Mouse (Mus musculus): ENCODE results near the gene Faah. TPM values are rescaled to one million over a fixed set of nuclear protein-coding genes. Genes with fewer than 3 reads are reported as not detected.

The Faah gene
- polyA plus RNA-seq (2015; fragmentation: Nextera tagmentation; extraction: Ambion mirVana): 48.2 and 57.6 TPM in 2 replicates

DNA sequence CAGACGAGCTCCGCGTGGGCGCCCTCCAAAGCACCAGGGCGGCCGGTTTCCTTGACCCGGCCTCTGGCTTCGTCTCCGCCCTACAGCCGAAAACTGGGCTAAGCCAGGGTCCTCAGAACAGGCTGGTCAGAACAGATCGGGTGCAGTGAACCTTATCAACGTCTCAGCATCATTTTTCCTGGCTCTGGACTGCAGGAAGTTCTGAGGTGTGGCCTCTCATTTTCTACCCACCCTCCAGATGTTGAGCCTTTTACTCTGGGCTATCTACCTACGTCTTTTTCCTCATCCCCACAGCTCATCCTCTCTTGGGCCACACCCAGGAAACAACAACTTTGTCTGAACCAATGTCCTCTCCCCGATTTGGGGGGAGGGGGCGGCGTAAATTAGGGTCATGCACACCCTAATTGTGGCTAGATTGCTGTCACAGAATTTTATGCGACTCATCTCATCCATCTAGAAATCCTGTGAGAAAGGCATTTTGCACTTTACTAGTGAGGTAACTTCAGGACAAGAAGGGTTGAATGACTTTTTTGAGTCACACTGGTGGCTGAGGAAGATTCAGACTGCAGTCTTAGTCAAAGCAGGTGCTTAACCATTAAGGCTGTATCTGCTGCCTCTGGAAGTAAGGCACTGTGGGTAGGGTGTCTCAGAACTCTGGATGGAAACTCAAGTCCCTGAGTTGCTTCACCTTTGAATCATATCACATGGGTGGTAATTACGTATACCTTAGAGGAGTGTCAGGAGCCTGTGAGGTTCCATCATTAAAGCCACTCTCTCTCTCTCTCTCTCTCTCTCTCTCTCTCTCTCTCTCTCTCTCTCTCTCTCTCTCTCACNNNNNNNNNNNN lies at the start of gene Faah:
Gene Faah, minus strand, starts transcription at position 25 of the 845 bp plus-strand sequence.
- H3K36me3 ChIP-seq: no peaks in the 10 kb centered on the region
- peak within 1 kb of the TSS; percentile 76 for H3K27ac ChIP-seq
- no peaks in the 10 kb centered on the region for H3K9me3 ChIP-seq
- peaks cover 17% of the 10 kb centered on the region for H3K27me3 ChIP-seq (replicated peaks)
- peaks cover 6% of the 10 kb centered on the region; the same call in 1 of the 2 replicates for H3K4me1 ChIP-seq (replicated peaks)
- H3K9ac ChIP-seq: peak within 1 kb of the TSS; percentile 67
- 8% methylated on average over 18 of the region's 18 CpGs for WGBS
- peak within 1 kb of the TSS; percentile 96 for H3K4me2 ChIP-seq (replicated peaks)
- ATAC-seq: peak; percentile 48
- peak within 1 kb of the TSS; percentile 61 for H3K4me3 ChIP-seq (replicated peaks)

DNA sequence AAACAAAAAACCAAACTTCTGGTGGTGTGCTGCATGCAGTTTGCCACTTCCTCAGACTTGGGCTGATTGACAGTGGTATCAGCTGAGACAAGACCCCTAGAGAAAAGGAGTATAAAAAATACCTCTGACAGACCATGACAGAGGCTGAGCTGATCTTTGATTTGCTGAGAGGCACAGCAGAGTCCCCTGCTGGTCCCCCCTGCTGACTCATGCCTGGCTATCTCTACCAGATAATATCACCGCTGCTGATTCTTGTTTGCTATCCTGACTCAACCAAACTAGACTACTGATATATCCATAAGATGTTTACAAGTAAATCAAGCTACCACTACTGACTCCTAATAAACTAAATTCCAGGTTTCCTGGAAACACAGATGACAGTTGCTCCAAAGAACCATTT lies 46.1 kb upstream of the Faah start:
- no peak for ATAC-seq
- WGBS: 25% methylated on average over 1 of the region's 1 CpGs

DNA sequence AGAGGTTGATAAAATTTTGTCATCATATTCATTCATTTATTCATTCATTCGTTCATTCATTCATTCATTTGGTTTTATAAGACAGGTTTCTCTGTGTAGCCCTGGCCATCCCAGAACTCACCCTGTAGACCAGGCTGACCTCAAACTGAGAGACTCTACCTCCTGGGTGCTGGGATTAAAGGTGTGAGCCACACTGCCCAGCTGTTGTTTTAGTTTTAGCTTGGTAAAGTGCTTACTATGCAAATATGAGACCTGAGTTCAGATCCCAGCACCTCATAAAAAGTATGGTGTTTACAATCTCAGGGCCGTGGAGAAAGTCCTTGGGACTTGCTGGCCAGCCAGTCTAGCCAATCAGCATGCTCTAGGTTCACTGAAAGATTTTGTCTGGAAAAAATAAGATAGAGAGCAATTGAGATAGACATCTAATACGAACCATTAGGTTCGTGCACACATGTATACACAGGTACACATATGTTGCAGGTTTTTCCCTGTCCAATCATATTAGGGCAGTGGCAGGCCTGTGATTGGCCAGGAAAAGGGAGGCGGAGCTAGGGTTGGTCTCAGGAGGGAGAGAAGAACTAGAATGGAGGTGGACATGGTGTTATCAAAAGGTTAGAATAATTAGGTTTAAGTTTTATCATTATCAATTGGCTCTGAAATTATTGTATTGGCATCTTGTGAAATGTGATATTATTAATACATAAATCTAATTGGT lies 41.4 kb upstream of the Faah start:
- Histone ChIP-seq H3K36me3 (no peaks in the 10 kb centered on the region), H3K27ac (no peak overlapping the region), H3K4me3 (replicated peaks) (no peak overlapping the region), H3K4me2 (replicated peaks) (no peak overlapping the region), H3K9me3 (no peaks in the 10 kb centered on the region), H3K4me1 (replicated peaks) (no peaks in the 10 kb centered on the region), H3K27me3 (replicated peaks) (no peaks in the 10 kb centered on the region), H3K9ac (no peak overlapping the region)
- ATAC-seq: no peak
- 77% methylated on average over 5 of the region's 5 CpGs for WGBS

More for the DNA sequence above, 46.1 kb upstream of the Faah start:
- Histone ChIP-seq H3K9ac (no peak overlapping the region), H3K27ac (no peak overlapping the region), H3K4me2 (replicated peaks) (no peak overlapping the region), H3K9me3 (no peaks in the 10 kb centered on the region), H3K4me3 (replicated peaks) (no peak overlapping the region), H3K36me3 (peaks cover 10% of the 10 kb centered on the region; the same call in 1 of the 2 replicates), H3K4me1 (replicated peaks) (no peaks in the 10 kb centered on the region), H3K27me3 (replicated peaks) (no peaks in the 10 kb centered on the region)

DNA sequence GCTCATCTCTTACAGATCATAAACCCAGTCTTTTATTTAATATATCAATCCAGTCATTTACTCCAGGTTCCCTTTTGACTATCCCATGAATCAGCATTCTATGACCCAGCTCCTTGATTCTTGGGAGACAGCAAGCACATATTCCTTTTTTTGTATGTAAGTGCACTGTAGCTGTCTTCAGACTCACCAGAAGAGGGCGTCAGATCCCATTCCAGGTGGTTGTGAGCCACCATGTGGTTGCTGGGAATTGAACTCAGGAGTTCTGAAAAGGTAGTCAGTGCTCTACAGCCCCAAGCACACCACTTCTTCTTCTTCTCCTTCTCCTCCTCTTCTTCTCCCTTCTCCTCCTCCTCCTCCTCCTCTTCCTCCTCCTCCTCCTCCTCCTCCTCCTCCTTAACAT lies 39.8 kb upstream of the Faah start:
- Histone ChIP-seq H3K27ac (no peak overlapping the region), H3K9ac (no peak overlapping the region), H3K4me2 (replicated peaks) (no peak overlapping the region), H3K4me3 (replicated peaks) (no peak overlapping the region), H3K9me3 (no peaks in the 10 kb centered on the region), H3K36me3 (no peaks in the 10 kb centered on the region), H3K4me1 (replicated peaks) (0 out of 2 replicates have a peak, but pooled peaks cover 3% of the 10 kb centered on the region), H3K27me3 (replicated peaks) (no peaks in the 10 kb centered on the region)
- 4% methylated on average over 1 of the region's 1 CpGs for WGBS
- no peak for ATAC-seq

DNA sequence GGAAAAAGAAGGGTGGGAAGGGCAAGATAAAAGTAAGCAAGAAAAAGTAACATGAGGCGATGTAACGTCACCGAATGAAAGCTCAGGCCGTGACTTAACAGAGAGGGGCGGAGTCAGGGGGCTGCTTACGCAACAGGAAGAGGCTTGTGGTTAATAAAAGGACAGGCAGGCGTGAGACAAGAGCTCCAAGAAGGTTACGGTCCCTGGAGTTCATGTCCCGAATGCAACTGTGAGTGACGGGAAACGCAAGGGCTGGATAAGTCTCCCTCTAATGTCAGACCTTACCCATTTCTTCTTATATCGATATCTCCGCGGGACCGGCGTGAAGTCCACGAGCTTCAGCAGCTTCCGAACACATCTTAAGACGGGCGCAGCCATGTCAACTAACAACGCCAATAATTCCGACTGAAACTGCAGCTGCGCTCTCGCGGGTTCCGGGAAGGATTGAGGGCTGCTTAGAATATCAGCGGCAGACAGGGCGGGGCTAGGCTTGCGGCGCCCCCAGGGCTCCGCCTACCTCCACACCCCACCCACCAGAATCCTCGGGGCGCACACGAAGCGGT lies 35.8 kb upstream of the Faah start, which contains the start of gene Nsun4:
Gene Nsun4, minus strand, starts transcription at position 478 of the 563 bp plus-strand sequence.
- no peaks in the 10 kb centered on the region for H3K9me3 ChIP-seq
- H3K27ac ChIP-seq: peak within 1 kb of the TSS; percentile 92
- H3K9ac ChIP-seq: peak within 1 kb of the TSS; percentile 56
- 0 out of 2 replicates have a peak, but pooled peaks cover 10% of the 10 kb centered on the region for H3K4me1 ChIP-seq (replicated peaks)
- 0 out of 2 replicates have a peak, but pooled peaks cover 3% of the 10 kb centered on the region for H3K36me3 ChIP-seq
- WGBS: under 1% methylated on average over 35 of the region's 35 CpGs
- H3K4me3 ChIP-seq (replicated peaks): peak within 1 kb of the TSS; percentile 58
- no peaks in the 10 kb centered on the region for H3K27me3 ChIP-seq (replicated peaks)
- peak within 1 kb of the TSS; percentile 86 for H3K4me2 ChIP-seq (replicated peaks)
- peak; percentile 96 for ATAC-seq

DNA sequence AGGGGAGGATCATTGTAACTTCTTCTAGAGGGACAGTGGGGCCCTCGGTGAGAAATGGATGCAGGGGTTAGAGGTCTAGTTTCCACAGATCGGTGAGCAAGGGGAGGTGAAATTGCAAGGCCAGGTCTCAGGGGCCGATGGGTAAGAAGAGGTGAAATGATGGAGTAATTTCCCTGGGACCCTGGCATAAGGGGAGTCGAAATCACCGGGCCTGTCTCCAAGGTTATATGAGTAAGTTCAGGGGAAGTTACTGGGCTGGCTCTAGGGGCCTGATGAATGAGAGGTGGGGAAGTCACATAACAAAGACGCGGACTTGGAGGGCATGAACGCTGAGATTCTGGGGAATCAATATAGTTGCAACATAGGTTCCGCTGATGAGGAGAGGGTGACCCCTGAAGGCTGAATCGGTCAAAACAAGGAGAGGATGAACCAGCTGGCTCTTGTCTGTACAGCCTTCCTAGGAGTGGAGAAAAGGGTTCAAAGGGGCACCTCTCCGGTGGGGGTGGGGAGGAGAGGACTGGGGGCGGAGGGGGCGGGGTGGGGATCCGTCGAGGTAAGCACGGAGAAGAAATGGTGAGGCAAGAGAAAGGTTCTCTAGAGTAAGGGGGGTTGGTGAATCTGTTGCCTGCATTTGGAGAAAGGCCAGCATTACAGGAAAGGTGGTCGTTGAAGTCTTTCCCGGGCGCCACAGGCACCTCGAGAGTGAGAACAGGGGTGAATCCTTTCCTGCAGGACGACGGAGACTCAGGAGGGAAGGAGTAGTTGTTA lies 35.0 kb upstream of the Faah start:
- WGBS: 5% methylated on average over 22 of the region's 22 CpGs
- Histone ChIP-seq H3K36me3 (0 out of 2 replicates have a peak, but pooled peaks cover 3% of the 10 kb centered on the region), H3K27me3 (replicated peaks) (no peaks in the 10 kb centered on the region), H3K4me1 (replicated peaks) (0 out of 2 replicates have a peak, but pooled peaks cover 10% of the 10 kb centered on the region), H3K9ac (peak overlapping the region; percentile 56), H3K4me2 (replicated peaks) (peak overlapping the region; percentile 86), H3K27ac (peak overlapping the region; percentile 92), H3K4me3 (replicated peaks) (peak overlapping the region; percentile 58), H3K9me3 (no peaks in the 10 kb centered on the region)
- peak; percentile 59 for ATAC-seq

DNA sequence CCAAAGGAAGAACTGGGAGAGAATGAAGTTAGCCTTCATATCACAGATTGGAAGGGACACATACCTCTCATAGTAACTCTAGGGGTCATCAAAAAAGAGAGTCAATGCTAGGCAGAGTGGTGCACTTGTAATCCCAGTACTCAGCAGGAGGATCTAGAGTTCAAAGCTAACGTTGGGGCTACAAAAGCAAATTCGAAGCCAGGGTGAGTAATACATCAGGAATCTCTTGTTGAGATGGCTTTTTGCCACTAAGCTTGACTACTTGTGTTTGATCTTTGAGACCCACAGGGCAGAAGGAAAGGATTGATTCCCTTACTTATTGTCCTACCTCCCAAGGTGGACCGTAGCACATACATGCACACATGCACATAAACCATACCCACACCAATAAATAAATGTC lies 31.5 kb upstream of the Faah start:
- Histone ChIP-seq H3K9me3 (no peaks in the 10 kb centered on the region), H3K4me1 (replicated peaks) (0 out of 2 replicates have a peak, but pooled peaks cover 10% of the 10 kb centered on the region), H3K4me2 (replicated peaks) (no peak overlapping the region), H3K36me3 (0 out of 2 replicates have a peak, but pooled peaks cover 3% of the 10 kb centered on the region), H3K4me3 (replicated peaks) (no peak overlapping the region), H3K9ac (no peak overlapping the region), H3K27me3 (replicated peaks) (no peaks in the 10 kb centered on the region), H3K27ac (no peak overlapping the region)
- WGBS: 88% methylated on average over 3 of the region's 3 CpGs
- ATAC-seq: no peak

DNA sequence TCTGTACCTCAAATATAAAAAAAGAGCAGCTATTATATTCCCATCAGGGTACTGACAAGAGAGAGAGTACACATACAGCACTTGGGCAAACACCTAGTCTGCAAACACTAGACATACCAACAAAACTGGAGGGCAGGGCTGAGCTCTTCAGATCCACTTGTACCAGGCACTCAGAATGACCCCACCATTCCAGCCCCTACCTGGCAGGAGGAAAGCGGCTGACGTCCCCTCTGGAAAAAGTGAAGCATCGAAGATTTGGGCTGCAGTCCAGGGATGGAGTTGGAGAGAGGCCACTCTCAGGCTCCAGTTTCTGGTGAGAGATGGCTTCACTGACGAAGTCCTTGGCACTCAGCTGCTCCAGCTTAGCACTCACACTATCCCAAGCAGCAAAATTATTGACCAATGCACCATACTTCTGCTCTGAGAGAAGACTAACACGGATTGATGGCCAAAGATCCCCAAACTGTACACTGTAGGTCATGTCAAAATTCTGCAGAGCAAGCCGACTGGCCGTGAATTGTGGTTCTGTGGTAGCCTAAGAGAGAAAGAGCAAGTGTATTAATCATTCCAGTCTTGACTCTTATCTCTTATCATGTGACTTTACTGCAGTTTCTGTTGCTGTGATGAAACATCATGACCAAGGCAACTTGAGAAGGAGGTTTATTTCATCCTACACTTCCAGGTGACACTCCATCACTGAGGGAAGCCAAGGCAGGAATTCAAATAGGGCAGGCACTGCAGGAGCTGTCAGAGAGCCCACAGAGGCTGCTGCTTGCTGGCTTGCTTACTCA lies 30.6 kb upstream of the Faah start:
- ATAC-seq: no peak
- WGBS: 75% methylated on average over 7 of the region's 7 CpGs

DNA sequence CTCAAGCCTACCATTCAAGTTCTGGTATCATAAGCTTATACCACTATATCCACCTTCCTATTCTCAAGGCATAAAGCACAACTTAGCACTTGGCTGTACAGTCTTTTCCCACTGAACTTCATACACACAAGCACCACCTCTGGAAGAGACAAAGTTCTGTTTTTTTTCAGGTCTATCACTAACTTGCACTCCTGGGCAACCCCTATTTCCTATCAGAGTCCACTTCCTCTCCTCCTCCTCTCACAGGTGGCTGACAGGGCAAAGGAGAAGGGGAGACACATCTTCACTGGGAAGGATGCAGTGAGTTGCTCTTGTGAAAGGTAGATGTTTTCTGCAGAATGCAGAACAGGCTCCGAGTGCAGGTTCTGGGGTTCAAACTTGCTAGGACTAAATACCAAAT lies 30.0 kb upstream of the Faah start:
- no peak for ATAC-seq
- no peak overlapping the region for H3K27ac ChIP-seq
- H3K4me3 ChIP-seq (replicated peaks): no peak overlapping the region
- no peaks in the 10 kb centered on the region for H3K9me3 ChIP-seq
- H3K27me3 ChIP-seq (replicated peaks): no peaks in the 10 kb centered on the region
- H3K4me2 ChIP-seq (replicated peaks): no peak overlapping the region
- H3K9ac ChIP-seq: no peak overlapping the region
- 0 out of 2 replicates have a peak, but pooled peaks cover 8% of the 10 kb centered on the region for H3K4me1 ChIP-seq (replicated peaks)
- peaks cover 6% of the 10 kb centered on the region; the same call in 1 of the 2 replicates for H3K36me3 ChIP-seq
- 88% methylated on average over 1 of the region's 1 CpGs for WGBS

More for the DNA sequence above, 30.6 kb upstream of the Faah start:
- Histone ChIP-seq H3K27ac (0 out of 2 replicates have a peak overlapping the region, but pooled peaks have one; percentile 18), H3K36me3 (0 out of 2 replicates have a peak, but pooled peaks cover 6% of the 10 kb centered on the region), H3K9me3 (no peaks in the 10 kb centered on the region), H3K4me3 (replicated peaks) (no peak overlapping the region), H3K27me3 (replicated peaks) (no peaks in the 10 kb centered on the region), H3K4me1 (replicated peaks) (0 out of 2 replicates have a peak, but pooled peaks cover 10% of the 10 kb centered on the region), H3K4me2 (replicated peaks) (no peak overlapping the region), H3K9ac (no peak overlapping the region)

DNA sequence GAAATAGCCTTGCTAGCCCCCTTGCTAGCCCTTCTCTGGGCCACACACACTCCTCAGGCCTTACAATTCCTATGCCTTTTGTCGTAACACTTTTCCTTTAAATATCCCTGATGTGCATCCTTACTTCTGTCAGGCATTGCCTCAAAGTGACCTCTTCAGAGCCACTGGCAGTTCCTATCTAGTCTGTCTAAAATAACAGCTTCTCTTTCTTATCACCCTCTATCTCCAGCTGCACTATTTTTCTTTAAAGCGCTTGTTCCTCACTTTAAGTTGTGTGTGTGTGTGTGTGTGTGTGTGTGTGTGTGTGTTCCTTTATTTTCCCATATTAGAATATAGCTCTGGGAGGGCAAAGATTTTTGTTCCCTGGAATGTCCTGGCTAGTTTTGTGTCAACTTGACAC lies 28.9 kb upstream of the Faah start:
- no peak for ATAC-seq
- no peak overlapping the region for H3K27ac ChIP-seq
- WGBS: 90% methylated on average over 2 of the region's 2 CpGs
- H3K4me3 ChIP-seq (replicated peaks): no peak overlapping the region
- H3K9ac ChIP-seq: no peak overlapping the region
- no peaks in the 10 kb centered on the region for H3K9me3 ChIP-seq
- H3K4me2 ChIP-seq (replicated peaks): no peak overlapping the region
- no peaks in the 10 kb centered on the region for H3K4me1 ChIP-seq (replicated peaks)
- H3K27me3 ChIP-seq (replicated peaks): no peaks in the 10 kb centered on the region
- H3K36me3 ChIP-seq: peaks cover 6% of the 10 kb centered on the region; the same call in 1 of the 2 replicates

DNA sequence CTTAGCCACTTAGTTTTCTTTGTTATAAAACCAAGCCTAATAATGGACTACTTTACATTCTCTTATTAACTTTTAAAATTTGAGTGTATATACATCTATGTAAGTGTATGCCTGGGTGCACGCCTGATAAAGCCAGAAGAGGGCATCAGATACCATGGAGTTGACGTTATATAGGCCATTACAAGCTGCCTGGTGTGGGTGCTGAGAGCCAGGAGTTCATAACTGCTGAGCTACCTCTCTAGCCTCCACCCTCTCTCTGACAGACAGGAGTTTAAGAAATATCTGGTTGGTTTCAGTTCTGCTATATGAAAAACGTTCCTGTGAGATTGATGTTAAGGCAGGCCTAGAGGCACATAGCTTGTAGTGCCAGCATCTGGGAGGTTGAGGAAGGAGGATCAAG lies 24.5 kb upstream of the Faah start:
- Histone ChIP-seq H3K4me2 (replicated peaks) (no peak overlapping the region), H3K9me3 (no peaks in the 10 kb centered on the region), H3K9ac (no peak overlapping the region), H3K36me3 (peaks cover 3% of the 10 kb centered on the region; the same call in 1 of the 2 replicates), H3K27ac (no peak overlapping the region), H3K4me1 (replicated peaks) (no peaks in the 10 kb centered on the region), H3K4me3 (replicated peaks) (no peak overlapping the region), H3K27me3 (replicated peaks) (no peaks in the 10 kb centered on the region)
- no peak for ATAC-seq
- 78% methylated on average over 3 of the region's 3 CpGs for WGBS

Measured in intestine, embryonic 15.5 days (tissue).